Mouse (Mus musculus): ENCODE results near the gene Tbata. TPM values are rescaled to one million over a fixed set of nuclear protein-coding genes. Genes with fewer than 3 reads are reported as not detected.
A peak's percentile ranks its signal among the peaks of the same experiment; 100 is the strongest.

The Tbata gene
- total RNA-seq, 2 experiments from 2014 or later = not detected

GRCm38 (mm10) chr10:61174711-61175441, 3.1 kb downstream of the Tbata start:
- DNase-seq = no peak
- intact Hi-C loops (cut with DNase I) = no loop called here
- no peak for TF ChIP-seq CTCF (IDR thresholded peaks at IDR 0.05)
- Histone ChIP-seq H3K4me3 (no peak overlapping the region), H3K27ac (no peak overlapping the region)

GRCm38 (mm10) chr10:61175442-61176204, 3.9 kb downstream of the Tbata start:
- peak; percentile 31; the same call in 1 of the 2 replicates for TF ChIP-seq CTCF (IDR thresholded peaks at IDR 0.05)
- DNase-seq = peak; percentile 35
- no peak overlapping the region for H3K27ac ChIP-seq
- H3K4me3 ChIP-seq = no peak overlapping the region
- intact Hi-C loops (cut with DNase I) = no loop called here

- DNase-seq = no peak
- H3K4me3 ChIP-seq = no peak overlapping the region
- no peak for TF ChIP-seq CTCF (IDR thresholded peaks at IDR 0.05)
- intact Hi-C loops (cut with DNase I) = no loop called here
- no peak overlapping the region for H3K27ac ChIP-seq
Measured at GRCm38 (mm10) chr10:61176221-61176790, 4.6 kb downstream of the Tbata start.

GRCm38 (mm10) chr10:61177751-61178150, 6.0 kb downstream of the Tbata start:
- TF ChIP-seq CTCF (IDR thresholded peaks at IDR 0.05) = no peak
- intact Hi-C loops (cut with DNase I) = no loop called here

GRCm38 (mm10) chr10:61178687-61179086, 6.9 kb downstream of the Tbata start:
- intact Hi-C loops (cut with DNase I) = no loop called here
- no peak for DNase-seq
- no peak overlapping the region for H3K4me3 ChIP-seq
- no peak for TF ChIP-seq CTCF (IDR thresholded peaks at IDR 0.05)
- H3K27ac ChIP-seq = no peak overlapping the region

More at GRCm38 (mm10) chr10:61177751-61178150, 6.0 kb downstream of the Tbata start:
- no peak for DNase-seq
- Histone ChIP-seq H3K4me3 (no peak overlapping the region), H3K27ac (no peak overlapping the region)

- no peak for TF ChIP-seq CTCF (IDR thresholded peaks at IDR 0.05)
- no peak overlapping the region for H3K27ac ChIP-seq
- DNase-seq = no peak
- intact Hi-C loops (cut with DNase I) = no loop called here
- H3K4me3 ChIP-seq = no peak overlapping the region
Measured at GRCm38 (mm10) chr10:61179927-61180326, 8.2 kb downstream of the Tbata start.

- no peak for TF ChIP-seq CTCF (IDR thresholded peaks at IDR 0.05)
Measured at GRCm38 (mm10) chr10:61187001-61187400, 15.2 kb downstream of the Tbata start.

GRCm38 (mm10) chr10:61188010-61188409, 16.3 kb downstream of the Tbata start:
- H3K4me3 ChIP-seq = no peak overlapping the region
- no peak overlapping the region for H3K27ac ChIP-seq
- TF ChIP-seq CTCF (IDR thresholded peaks at IDR 0.05) = no peak
- DNase-seq = no peak
- intact Hi-C loops (cut with DNase I) = no loop called here

More at GRCm38 (mm10) chr10:61187001-61187400, 15.2 kb downstream of the Tbata start:
- intact Hi-C loops (cut with DNase I) = no loop called here
- no peak for DNase-seq
- H3K4me3 ChIP-seq = no peak overlapping the region
- no peak overlapping the region for H3K27ac ChIP-seq

GRCm38 (mm10) chr10:61194611-61195010, 22.9 kb downstream of the Tbata start:
- TF ChIP-seq CTCF (IDR thresholded peaks at IDR 0.05) = no peak
- Histone ChIP-seq H3K27ac (no peak overlapping the region), H3K4me3 (no peak overlapping the region)
- intact Hi-C loops (cut with DNase I) = no loop called here
- peak; percentile 66 for DNase-seq

- DNase-seq = no peak
- no peak overlapping the region for H3K4me3 ChIP-seq
- TF ChIP-seq CTCF (IDR thresholded peaks at IDR 0.05) = no peak
- intact Hi-C loops (cut with DNase I) = no loop called here
- H3K27ac ChIP-seq = no peak overlapping the region
Measured at GRCm38 (mm10) chr10:61195216-61195615, 23.5 kb downstream of the Tbata start.

GRCm38 (mm10) chr10:61195718-61196291, 24.1 kb downstream of the Tbata start:
- intact Hi-C loops (cut with DNase I) = no loop called here
- TF ChIP-seq CTCF (IDR thresholded peaks at IDR 0.05) = no peak
- Histone ChIP-seq H3K4me3 (no peak overlapping the region), H3K27ac (no peak overlapping the region)
- no peak for DNase-seq

GRCm38 (mm10) chr10:61199566-61200213, 27.9 kb downstream of the Tbata start:
- peak; percentile 99 for TF ChIP-seq CTCF (IDR thresholded peaks at IDR 0.05)
- no peak overlapping the region for H3K4me3 ChIP-seq
- intact Hi-C loops (cut with DNase I) = loop anchor here (1.0 to 5.0 kb wide), 2 partner anchors 138 to 203 kb away; no protein-coding TSS in a partner anchor
- H3K27ac ChIP-seq = no peak overlapping the region
- peak; percentile 78 for DNase-seq

Measured in gastrocnemius, adult 2 months (tissue).